Mouse (Mus musculus) fibroblast of lung, adult 2 months (primary cell): ENCODE data around the gene Ddn.

ENCODE experiments used
- DNase-seq: peaks from one replicate; pipeline ENCODE4 v3.0.0-alpha.2; 2011; ENCODE audit warnings: low read depth

The Ddn gene

DNA sequence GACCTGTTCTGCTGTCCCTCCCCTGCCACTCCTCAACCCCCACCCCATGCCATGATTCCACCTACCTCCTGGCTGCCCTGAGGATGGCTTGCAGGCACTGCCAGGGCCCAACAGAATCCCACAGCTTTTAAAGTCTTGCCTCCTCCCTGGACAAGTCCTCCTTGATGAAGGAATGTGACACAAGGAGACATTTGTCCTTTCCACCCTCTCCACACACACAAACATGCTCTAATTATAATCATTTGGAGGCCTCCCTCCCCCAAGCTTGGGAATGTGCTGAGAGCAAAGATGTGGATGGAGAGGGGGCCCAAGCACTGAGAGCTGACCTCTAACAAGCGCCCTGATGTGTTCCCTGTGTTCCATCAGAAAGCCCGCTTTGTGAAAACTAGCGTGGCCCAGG lies at the start of gene Ddn:
Ddn (minus strand) TSS at position 101 of the 400 bp plus-strand sequence.
- DNase-seq: no peak

GRCm38 (mm10) chr15:98854214-98854613 lies 44.9 kb upstream of the Ddn start:
- no peak for DNase-seq

- DNase-seq: no peak
Measured at GRCm38 (mm10) chr15:98853161-98853937, 44.1 kb upstream of the Ddn start.

DNA sequence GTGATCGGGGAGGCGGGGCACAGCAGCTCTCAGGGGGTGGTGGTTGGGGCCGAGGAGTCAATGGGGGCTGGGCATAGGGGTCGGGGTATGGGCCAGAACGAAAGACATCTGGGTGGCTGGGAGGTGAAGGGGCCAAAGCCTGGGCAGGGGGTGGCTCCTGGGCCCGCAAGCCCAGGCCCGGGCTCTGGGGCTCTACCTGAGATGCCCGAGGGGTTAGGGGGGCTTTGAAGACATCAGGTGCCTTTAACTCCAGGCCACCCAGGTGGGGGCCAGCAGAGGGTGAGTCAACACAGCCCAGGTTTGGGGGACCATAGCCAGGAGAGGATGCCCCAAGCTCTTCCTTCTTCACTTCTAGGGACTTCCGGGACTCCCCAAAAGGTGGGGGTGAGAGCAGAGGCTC lies 43.4 kb upstream of the Ddn start:
- DNase-seq: no peak

GRCm38 (mm10) chr15:98852071-98852470 lies 42.8 kb upstream of the Ddn start:
- no peak for DNase-seq

- DNase-seq: no peak
Measured at GRCm38 (mm10) chr15:98851229-98851818, 42.0 kb upstream of the Ddn start.

DNA sequence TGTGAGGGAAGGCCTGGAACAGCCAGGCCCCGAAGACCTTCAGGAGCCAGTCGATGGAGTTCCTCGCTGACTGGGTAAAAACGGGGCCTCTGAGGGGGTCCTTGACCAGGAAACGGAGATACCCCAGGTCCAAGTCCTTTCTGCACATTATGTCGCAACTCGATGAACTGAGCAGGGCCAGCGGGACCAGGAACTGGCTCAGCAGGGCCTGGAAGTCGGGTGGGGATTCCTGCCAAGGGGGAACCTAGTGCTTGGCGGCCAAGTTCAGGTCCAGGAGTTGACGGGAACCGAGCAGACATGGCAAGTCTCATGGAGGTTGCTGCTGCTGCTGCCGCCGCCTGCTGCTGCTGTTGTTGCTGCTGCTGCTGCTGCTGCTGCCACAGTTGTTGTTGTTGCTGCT lies 41.4 kb upstream of the Ddn start:
- no peak for DNase-seq

DNA sequence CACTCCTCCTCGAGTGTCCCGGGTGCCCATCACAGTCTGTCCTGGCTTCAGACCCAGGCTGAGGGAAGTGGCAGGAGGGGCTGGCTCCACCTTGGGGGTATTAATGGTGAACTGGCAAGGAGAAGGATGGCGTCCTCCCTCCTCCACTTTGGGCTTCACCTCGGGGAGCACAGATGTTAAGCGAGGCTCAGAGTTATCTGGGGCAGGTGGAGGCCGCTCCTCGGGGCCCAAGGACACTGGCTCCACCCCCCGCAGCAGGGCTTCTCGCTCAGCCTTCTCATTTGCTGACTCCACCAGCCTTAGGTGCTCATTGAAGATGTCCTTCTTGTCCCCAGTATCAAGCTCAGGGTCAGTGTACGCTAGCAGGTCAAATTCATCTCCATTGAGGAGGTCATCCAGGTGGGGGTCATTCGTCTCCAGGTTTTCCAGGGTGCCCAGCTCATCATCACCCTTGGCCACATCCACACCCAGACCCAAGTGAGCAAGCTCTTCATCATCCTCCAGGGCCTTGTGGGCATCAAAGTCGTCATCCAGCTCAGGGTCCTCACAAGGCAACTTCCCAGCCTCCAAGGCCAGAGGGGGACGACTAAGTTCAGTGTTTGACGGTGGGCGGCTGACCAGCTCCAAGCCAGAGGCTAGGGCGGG lies 40.8 kb upstream of the Ddn start:
- DNase-seq: no peak

GRCm38 (mm10) chr15:98849165-98849564 lies 39.9 kb upstream of the Ddn start:
- DNase-seq: no peak

- no peak for DNase-seq
Measured at GRCm38 (mm10) chr15:98846140-98846539, 36.9 kb upstream of the Ddn start.

DNA sequence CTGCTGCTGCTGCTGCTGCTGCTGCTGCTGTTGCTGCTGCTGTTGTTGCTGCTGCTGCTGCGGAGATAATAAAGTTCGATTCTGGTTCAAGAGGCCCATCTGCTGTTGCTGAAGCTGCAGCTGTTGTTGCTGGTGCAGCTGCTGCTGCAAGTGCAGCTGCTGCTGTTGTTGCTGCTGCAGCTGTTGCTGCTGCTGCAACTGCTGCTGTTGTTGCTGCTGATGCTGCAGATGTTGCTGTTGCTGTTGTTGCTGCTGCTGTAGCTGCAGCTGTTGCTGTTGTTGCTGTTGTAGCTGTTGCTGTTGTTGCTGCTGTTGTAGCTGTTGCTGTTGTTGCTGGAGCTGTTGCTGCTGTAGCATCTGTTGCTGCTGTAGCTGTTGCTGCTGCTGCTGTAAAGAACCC lies 35.9 kb upstream of the Ddn start:
- no peak for DNase-seq

DNA sequence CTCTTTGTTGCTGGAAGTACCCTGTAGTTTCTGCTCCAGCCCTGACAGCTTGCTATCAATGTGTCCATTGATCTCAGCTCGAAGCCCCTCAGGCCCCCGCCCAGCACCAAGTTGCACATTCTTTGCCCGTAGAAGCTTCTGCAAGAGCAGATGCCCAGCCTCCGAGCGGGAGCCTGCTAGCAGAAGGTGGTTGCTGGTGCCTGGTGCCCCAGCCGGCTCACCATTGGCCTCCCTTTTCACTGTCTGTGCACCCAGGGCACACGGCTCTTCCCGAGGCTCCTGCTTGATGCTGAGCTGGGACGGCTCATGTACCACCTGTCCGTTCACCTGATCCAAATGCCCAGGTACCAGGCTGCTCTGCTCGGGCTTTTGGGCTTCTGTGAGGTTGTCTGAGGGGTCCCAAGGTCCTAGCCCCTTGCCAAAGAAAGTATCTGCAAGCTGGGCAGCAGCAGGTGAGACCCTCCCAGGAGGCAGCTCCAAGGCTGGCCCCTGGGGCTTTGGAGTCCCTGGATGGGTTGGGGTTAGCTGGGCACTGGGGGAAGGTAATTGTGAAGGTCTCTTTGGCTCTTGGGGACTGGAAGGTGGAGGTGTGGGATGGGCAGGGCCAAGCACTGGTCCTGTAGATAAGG lies 34.4 kb upstream of the Ddn start:
- no peak for DNase-seq

GRCm38 (mm10) chr15:98839671-98840585 lies 30.6 kb upstream of the Ddn start:
- no peak for DNase-seq

DNA sequence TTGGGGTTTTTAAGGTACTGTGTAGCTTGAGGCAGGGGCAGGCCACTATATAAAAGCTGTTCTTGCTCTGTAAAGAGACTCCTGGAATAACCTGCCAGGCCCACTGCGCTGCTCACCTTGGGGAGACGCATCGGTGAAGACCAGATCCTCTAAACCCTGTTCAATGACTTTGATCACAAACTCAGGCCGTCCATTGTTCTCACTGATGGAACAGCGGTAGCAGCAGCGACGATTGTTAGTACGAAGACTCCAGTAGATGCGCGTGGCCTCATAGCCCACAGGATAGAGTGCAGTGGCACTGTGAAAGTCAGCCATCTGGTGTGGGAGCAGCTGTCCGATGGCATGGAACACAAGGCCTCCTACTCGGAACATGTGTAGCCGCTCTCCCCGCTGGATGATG lies 29.9 kb upstream of the Ddn start:
- no peak for DNase-seq

DNA sequence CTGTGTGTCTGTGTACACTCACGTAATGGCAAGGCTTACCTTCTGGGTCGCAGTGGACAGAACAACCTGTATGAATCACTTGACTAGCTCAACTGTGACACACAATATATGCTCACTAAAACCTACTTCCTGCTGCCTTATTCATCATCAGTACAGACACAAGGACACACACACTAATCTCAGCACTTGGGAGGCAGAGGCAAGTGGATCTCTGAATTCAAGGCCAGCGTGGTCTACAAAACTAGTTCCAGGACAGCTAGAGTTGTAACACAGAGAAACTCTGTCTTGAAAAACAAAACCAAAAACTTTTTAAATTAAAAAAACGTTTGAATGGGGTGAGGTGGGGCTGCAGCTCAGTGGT lies 28.4 kb upstream of the Ddn start:
- no peak for DNase-seq

GRCm38 (mm10) chr15:98837006-98837742 lies 27.9 kb upstream of the Ddn start:
- DNase-seq: no peak

- no peak for DNase-seq
Measured at GRCm38 (mm10) chr15:98835291-98835690, 26.0 kb upstream of the Ddn start.

DNA sequence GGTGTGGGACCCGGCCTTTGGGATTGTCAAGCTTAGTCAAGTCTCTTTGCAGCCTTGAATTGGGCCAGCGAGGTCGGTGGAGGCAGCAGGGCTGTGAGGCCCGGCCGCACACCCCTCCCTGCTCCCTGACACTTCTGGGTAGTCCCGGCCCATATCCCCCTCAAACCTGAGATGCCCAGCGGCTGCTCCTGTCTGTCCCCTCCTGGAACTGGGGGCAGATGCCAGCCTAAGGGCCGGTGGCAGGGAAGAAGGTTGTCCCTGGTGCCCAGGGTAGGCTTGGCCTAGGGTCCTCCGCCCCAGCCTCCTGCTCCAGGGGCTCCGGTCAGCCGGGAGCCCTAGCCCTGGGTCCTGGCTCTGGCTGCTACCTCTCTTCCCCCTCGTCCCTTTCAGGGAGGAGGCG lies 24.8 kb upstream of the Ddn start:
- DNase-seq: no peak

DNA sequence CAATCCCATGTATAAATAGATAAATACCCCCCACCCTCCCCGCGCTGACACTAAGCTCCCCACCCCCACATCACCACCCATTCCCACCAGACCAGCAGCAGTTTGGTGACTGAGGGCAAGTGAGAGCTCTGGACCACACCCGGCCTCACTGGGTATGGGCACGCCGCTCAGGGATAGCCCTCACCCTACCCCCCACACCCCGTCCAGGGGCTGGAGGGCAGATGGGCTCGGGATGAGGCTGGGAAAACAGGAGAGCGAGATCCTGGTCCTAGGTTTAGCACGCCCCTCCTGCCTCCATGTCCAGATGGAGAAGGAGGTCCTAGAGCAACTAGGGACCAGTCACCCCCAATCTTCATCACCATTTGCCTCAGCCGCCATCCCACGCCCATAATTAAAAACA lies 24.0 kb upstream of the Ddn start:
- no peak for DNase-seq

DNA sequence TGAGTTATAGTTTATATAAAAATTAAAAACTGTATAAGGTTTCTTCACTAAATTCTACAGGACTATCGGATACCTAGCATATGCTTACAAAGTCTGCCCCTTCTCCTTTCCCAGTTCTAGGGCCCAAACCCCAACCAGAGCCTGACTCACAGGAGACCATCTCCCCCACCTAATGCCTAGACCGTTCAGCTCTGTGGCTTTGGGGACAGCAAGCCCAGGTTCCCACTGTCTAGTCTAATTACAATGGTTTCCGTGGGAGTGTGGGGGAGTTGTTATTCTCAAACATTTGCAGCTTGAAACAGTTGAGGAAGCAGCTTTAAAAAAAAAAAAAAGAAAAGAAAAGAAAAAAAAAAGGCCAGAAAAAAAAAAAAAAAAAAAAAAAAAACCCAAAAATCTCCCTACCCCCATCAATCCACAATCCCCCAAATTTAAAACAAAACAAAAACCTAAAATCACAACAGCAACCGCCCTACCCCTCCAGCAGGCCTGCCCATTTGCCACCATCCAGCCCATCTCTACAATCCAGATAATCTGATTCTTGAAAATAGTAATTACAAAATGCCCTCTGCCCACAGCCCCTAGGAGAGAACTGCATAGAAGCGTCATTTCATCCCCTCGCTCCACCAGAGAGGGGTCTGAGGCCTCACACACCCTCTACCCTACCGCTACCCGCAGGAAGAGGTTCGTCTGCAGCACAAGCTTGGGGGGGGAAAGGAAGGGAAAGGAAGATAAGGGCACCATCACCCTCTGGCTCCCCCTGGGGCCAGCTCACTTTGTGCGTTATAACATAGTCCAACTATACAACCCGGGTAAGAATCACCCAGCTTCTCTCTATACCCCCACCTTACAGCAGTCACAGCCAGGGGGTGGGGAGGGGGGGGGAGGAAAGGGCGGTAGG lies 23.1 kb upstream of the Ddn start:
- DNase-seq: no peak
